Mouse (Mus musculus) stomach, postnatal 0 days (tissue): ENCODE results near the gene Mtmr14.

Source experiments
- CTCF ChIP-seq: IDR thresholded peaks from 2 replicates; pipeline ENCODE4 v1.5.1; 2016; ENCODE audit warnings: antibody characterized with exemption, low read depth, mild to moderate bottlenecking, moderate library complexity
- EP300 ChIP-seq: optimal IDR thresholded peaks from 2 replicates; pipeline ENCODE3; 2016; ENCODE audit warnings: antibody characterized with exemption

DNA sequence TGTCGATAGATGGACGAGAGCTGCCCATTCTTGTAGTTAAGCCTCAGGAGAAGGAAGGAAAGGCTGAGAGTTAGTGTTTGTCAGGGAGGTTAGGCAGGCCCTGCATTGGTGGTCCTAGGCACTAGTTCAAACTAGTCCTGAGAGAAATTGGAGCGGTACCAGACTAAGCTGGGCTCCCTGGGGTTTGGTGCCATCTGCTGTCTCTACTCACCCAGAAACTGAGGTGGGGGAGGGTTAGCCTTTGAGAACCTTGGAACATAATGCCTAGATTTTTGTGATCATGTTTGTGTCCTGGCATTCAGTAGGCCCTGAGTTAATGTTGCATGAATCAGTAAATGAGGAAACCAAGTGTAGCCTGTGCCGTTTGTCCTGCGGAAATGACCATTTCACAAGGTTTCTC lies 70.5 kb downstream of the Mtmr14 start:
- TF ChIP-seq CTCF (peak; percentile 65), EP300 (no peak)
